Mouse (Mus musculus): ENCODE measurements around the gene Crebzf.

Crebzf gene

DNA sequence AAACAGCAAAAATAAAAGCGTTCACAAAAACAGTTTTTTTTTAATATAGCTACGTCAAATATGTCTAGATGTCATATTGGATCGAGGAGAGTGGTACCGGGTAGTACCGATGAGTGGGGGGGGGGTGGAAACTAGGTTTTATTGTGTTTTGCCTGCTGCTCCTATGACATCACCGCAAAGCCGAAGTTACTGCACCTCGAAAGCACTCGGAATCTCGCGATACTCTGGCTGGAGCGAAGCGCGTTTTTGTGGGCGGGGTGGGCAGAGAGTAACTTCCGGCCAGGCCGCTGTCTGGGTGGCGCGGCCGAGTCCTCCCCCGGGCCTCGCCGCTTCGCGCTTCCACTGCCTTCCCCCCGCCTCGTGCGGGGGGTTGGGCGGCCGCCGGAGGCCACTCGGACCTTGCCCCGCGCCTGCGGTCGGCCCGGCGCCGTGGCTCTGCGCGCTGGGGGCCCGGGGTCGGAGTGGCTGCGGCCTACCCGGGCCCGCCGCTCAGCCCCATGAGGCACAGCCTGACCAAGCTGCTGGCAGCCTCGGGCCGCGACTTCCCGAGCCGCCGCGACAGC is at the start of gene Crebzf:
Gene Crebzf (plus strand): TSS at position 212 of the 563 bp plus-strand sequence.
- peak; percentile 97 for DNase-seq (ENCODE audit: low spot score)

DNA sequence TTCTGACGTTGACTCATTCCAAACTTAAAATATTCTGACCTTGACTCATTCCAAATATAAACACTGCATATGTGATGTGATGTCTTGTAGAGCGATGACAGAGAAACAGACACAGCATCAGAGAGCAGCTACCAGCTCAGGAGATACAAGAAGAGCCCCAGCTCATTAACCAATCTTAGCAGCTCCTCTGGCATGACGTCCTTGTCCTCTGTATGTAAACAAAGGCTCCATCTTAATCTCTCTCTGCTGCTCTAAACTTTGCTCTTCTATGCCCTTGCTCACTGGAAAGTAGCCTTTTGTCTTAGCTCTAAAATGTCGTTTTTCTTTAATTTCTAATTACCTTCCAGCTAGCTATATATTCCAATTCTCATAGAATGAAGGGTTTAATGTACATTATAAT is 47.5 kb upstream of the Crebzf start:
- DNase-seq (ENCODE audit: low spot score): no peak

DNA sequence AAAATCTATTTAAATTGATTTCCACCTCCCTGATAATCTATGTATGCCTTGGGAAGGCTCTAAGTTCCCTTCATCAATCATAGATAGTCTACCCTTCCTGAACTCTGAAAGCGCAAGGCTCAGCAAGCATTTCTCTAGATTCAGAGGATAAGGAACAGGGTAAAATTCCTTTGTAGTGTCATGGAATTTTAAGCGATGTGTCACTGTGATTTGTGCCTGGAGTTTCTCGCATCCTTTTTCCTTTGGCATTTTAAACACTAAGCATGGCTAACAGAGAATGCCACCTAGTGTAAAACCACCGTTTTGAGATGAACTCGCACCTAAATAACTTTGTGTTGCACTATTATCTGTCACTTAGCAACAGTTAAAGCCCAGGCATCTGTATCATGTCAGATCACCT is 46.6 kb upstream of the Crebzf start:
- no peak for DNase-seq (ENCODE audit: low spot score)

DNA sequence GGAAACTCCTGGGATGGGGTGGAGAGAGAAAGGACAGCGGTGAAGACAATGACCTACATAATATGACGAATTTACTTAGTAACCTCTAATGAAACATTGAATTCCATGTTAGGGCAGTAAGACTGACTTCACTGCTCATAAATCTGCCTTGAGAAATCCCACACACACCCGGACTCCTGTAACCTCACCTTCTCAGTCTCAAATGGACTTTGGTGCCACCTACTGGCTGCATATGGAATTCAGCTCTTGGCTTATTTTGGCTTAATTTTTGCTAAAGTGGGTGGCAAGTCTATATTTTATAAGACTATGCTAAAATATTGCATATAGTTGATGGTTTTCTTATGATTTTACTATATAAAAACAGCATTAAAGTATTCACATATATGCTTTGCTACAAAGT is 32.6 kb upstream of the Crebzf start:
- DNase-seq (ENCODE audit: low spot score): no peak

DNA sequence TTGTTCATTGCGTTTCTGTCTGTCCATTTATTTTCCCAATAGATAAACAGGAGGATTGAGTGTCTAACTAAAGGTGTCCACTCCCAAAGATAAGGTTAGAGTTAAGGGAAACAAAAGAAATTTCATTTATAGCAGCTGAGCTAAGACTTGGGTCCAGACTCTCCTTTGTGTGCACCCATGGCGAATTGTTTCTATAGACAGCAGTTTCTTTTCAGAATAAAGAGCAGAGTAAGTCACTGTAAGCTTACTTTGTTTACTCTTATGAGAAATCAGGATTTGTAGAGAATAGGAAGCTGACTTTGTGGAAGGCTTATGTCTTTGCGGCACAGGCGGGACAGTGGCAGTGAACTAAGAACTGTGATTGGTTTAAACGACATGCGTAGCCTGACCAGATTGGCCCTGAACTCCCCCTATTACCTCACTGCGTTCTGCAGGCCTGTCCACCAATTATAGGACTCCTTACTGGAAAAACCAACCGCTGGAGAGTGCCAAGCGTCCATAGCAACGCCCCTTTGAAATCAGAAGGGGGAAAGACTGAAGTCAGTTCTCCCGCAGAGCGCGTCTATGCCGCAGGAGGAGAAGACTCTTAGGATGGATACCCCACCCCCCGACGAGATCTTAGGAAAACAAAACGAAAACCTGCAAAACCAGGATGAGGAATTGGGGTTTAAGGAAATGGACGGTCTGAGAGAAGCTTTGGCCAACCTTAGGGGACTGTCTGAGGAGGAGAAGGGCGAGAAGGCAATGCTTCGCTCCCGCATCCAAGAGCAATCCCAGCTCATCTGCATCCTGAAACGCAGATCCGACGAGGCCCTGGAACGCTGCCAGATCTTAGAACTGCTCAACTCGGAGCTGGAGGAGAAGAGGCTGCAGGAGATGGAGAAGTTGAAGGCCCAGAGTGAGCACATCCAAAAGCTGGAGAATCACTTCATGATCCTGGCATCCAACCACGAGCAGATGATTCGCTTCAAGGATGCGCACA is 16.2 kb upstream of the Crebzf start, which contains the start of gene Ccdc89:
Gene Ccdc89 (plus strand): TSS at position 558 of the 982 bp plus-strand sequence.
- DNase-seq (ENCODE audit: low spot score): peak; percentile 84

DNA sequence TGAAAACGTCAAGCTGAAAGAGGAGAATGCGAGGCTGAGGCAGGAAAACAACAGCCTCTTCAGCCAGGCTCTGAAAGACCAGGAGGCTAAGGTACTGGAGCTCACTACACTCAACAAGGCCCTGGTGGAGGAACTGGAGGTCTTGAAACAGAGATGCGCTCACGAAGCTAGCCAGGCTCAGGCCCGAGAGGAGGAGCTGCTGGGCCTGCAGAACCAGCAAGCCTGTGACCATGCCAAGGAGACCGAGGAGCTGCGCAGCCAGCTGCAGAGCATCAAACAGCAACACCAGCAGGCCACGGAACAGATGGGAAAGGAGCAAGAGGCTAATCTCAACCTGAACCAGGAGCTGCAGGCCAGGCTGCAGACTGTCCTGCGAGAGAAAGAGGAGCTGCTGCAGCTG is 15.5 kb upstream of the Crebzf start:
- DNase-seq (ENCODE audit: low spot score): peak; percentile 17

DNA sequence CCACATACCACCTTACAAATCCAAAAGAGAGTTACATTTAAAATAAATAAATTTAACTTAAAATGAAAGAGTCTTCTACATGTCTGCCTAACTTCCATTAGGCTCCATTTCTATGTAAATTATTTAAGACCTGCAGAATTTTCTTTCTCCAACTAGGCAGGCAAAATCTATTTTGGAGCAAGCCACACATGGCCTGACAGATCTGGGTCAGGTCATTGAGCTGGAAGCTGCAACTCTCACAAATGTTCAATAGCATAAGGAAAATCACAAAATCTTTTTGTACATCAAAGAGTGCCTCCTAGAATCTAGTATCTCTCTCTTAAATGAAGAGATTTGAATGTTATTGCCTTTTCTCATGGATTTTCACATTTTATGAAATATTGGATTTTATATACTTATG is 10.3 kb upstream of the Crebzf start:
- no peak for DNase-seq (ENCODE audit: low spot score)

DNA sequence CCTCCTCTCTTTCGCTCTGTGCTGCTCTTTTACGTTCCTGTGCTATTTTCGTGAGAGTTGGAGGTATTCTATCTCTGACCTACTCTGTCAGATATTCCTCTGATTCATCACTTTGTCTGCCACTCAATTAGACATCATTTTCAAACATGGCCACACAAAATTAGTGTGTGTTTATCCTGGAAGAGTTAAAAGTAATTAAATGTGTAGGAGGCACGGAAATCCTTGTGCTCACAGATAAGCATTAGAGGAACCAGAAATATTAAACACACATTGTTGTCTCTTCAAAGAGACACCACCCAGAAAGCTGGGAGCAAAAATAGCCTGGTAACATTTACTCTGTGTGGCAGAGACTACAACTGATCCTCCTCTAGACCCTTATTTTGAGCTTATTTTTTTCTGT is 2.5 kb upstream of the Crebzf start:
- no peak for DNase-seq (ENCODE audit: low spot score)

DNA sequence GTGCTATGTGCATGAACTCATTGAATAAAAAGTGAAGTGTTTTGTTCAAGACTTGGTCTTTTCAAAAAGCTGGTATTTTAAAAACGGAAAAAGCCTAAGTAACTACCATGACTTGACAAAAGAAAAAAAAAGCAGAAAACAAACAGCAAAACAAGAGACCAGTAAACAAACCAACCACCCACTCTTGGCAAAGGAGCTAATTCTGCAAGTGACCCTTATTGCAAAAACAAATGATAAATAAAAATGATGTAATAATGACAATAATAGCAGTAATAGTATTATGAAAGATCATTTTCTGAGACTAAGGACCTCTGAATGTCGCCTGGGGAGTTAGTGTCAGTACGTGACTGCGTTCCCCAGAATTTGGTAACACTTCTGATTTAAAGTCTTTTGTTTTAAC is 459 bp upstream of the Crebzf start:
- no peak for DNase-seq (ENCODE audit: low spot score)

DNA sequence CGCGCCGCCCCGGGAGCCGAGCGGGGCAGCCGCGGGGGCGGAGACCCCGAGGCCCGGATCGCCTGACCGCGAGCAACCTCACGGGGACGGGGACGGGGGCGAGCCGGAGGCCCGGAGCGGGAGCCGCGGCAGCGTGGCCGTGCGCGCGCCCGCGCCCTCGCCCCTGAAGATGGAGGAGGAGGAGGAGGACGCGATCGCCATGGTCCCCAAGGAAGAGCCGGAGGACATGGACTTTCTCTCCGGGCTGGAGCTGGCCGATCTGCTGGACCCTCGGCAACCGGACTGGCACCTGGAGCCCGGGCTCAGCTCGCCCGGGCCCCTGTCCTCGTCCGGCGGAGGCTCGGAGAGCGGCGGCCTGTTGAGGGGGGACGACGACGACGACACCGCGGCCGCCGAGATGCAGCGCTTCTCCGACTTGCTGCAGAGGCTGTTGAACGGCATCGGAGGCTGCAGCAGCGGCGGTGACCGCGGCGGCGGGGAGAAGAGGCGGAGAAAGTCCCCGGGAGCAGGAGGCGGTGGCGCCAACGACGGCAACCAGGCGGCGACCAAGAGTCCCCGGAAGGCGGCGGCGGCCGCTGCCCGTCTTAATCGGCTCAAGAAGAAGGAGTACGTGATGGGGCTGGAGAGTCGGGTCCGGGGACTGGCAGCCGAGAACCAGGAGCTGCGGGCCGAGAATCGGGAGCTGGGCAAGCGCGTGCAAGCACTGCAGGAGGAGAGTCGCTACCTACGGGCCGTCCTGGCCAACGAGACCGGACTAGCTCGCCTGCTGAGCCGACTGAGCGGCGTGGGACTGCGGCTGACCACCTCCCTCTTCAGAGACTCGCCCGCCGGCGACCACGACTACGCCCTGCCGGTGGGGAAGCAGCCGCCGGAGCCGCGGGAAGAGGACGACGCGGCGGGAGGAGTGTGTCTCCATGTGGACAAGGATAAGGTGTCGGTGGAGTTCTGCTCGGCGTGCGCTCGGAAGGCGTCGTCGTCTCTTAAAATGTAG is 867 bp downstream of the Crebzf start:
- DNase-seq (ENCODE audit: low spot score): peak; percentile 80

DNA sequence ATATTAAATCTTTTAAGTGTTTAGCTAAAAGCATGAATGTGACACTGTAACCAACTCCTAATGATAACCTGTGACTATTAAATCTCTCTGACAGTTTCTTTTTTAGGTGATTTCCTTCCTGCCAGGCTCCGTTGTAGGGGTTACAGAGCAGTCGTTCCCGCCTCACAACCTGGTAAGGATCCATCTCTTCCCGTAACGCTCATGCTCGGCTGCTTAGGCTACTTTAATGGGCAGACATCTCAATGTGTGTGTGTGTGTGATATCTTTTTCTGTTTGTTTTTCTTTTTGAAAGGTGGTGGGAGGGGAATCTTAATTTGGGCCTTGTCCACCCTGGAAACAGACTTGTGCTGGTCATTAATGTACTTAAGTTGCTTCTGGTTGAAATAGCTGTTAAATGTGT is 1.7 kb downstream of the Crebzf start:
- no peak for DNase-seq (ENCODE audit: low spot score)

DNA sequence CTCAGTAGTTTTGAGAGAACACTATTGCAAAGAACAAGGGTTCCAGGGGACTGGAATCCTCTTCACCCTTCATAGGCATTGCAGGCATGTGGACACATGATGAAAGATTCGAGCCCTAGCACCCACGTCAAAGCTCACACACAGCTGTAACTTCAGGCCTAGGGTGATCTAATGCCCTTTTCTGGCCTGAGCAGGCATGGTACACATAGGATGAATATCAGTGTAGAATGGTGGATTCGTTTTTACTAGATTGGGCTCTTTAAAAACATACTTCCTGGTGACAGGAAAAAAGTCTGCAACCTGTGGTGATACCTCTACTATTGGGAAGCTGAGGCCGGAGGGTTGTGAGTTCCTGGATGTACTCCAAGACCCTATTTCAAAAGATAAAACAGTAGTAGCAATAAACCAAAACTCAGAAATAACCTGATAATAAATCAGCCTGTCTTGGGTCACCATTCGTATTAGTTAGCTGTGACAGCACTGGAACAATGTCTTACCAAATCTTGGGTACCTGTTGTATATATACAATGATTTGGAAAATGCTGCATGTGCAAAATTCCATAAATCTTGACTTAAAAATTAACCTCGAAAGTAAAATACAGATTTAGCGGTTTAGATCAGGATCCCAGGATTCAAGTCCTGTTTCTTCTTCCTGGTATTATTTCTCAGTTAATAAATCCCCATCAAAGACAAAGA is 13.8 kb downstream of the Crebzf start:
- DNase-seq (ENCODE audit: low spot score): no peak

DNA sequence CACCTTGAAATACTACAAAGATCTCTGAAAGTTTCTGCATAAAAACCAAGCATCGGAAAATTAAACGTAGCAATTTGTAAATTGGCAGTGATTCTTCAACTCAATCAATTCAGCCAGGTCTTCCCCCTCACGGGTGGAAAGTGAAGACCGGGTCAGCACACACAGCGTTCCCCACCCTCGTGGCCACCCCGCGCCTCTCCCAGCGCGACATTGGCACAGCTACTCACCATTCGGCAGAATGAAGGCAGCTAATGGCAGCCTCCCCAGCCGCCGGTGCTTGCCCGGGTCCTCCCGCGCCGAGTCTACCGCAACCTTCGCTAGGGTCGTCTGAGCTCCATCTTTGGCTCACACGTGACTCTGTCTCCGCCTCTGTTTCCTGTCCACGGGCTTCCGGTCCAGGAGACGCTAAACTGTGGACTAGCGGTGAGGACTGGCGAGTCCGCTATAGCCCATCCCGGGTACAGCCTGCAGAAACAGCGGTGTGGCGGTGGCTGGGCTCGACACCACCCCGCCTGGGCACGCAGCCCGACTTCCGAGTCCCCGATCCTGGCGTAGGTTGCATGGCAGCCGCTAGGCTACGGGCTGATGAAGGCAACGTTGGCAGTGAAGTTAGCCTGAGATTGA is 14.4 kb downstream of the Crebzf start, which contains the start of gene Tmem126a:
Gene Tmem126a (minus strand): TSS at position 385 of the 624 bp plus-strand sequence.
- DNase-seq (ENCODE audit: low spot score): peak; percentile 86

DNA sequence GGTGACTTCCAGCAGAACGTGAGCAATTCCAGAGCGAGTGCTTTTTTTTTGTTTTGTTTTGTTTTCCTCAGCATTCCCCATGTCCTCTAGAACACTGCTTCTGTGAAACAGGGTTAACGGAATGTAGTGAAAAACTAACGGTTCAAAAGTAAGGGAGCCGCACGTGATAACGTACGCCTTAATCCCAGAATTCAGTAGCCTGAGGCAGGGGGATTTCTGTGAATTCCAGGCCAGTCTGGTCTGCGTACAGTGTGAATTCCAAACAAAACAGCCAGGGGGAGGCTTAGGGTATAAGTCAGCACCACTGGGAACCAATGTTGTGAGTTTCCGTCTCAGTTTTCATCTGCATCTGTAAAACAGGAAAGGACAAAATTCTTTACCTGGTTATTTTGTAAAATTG is 15.0 kb downstream of the Crebzf start:
- no peak for DNase-seq (ENCODE audit: low spot score)

DNA sequence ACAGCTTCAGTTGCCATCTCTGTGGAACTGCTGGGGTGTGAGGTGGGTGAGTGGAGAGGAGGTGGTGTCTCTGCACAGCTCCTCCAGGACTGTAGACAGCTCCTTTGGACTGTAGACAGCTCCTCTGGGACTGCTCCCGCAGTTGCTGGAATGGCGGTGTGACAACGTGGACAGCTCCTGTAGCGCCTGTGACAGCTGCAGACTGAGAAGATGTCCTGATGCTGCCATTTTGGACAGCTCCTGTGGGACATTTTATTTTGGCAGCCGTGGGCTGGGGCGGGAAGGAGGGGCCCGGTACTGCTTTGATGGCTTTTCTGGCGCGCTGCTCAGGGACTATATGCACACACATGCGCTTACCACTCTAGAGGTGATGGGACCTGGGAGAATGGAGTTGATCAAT is 17.8 kb downstream of the Crebzf start:
- DNase-seq (ENCODE audit: low spot score): peak; percentile 28

DNA sequence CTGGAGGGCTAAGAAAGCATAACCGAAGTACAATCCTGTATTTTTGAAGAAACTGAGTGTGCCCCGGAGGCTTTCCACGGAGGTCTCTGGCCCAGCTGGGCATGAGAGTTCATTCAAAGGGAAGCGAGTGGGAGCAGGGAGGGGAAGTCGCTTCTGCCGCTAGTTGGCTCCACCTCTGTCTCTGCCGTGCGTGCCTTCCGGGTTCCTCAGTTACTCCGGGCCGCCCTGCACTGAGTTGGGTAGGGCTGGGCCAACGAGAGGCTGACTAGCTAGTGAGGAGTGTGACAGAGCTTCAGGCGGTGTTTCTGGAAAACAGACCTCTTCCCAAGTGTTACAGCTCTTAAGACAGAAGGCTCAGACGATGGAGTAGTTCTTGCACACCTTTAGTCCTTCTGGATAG is 18.4 kb downstream of the Crebzf start:
- peak; percentile 53 for DNase-seq (ENCODE audit: low spot score)

DNA sequence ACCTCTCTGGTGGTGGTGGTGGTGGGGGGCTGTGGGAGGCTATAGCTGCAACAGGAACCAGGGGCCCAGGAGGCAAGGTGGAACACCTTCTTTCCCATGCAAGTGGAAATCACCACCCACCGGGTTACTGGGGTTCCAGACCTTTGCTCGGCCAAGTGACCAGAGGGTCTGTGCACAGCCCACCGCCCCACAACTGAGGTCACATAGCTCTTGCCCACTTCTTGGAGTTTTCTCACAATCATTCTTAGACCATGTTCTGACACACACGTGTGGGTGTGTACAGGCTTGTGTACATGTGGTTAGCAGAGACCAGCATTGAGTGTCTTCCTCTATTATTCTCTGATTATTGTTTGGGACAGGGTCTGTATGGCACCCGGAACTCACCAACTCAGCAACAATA is 18.9 kb downstream of the Crebzf start:
- DNase-seq (ENCODE audit: low spot score): no peak

DNA sequence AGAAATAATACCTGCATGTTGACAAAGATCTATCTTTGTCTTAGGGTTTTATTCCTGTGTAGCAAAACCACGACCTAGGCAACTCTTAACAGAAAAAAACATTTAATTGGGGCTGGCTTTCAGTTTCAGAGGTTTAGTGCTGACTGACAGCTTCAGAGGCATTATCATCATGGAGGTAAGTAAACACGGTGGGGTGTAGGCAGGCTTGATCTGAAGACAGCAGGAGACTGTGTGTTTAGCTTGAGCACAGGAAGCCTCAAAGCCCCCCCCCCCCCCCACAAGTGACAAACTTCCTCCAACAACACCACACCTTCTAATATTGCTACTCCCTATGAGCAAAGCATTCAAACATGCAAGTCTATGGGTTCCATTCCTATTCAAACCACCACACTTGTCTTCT is 31.0 kb downstream of the Crebzf start:
- DNase-seq (ENCODE audit: low spot score): no peak

DNA sequence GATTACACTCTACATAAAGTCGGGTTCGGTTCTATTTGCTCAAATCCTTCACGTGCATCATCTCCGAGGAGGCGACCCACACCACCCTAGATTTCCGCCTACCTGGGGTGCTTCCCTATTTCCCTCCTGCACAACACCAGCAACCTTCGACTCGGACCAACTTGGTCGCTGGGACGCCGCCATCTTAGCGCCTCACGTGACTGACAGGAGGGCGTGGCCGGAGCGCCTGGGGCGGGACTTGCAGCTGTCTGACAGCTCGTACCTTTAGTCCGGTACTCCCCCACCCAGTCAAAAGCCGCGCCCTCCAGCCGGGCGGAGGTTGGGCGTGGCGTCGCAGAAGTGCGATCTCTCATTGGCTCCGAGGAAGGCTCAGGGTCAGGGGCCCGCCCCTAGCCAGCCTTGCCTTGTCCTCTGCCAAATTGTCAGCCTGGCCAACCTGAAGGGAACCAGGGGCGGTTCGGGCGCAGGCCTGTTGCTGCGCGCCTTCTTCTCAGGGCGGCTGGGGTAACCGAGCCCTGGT is 33.3 kb downstream of the Crebzf start, which contains the start of gene Tmem126b:
Gene Tmem126b (minus strand): TSS at position 209 of the 520 bp plus-strand sequence.
- peak; percentile 99 for DNase-seq (ENCODE audit: low spot score)
